Mouse (Mus musculus) liver, embryonic 13.5 days (tissue): ENCODE results near the gene Ss18l2. TPM values are rescaled to one million over a fixed set of nuclear protein-coding genes. Genes with fewer than 3 reads are reported as not detected.
A peak's percentile ranks its signal among the peaks of the same experiment; 100 is the strongest.

Source experiments
- ATAC-seq: fragments of 200-750 bp; cut with Nextera tagmentation; 2 replicates; pipeline ENCODE4 v1.8.0; 2017; ENCODE audit warnings: low read depth, mild to moderate bottlenecking, moderate number of reproducible peaks, moderate library complexity
- DNase-seq: peaks from one replicate; pipeline ENCODE4 v3.0.0; 2022
- H3K27ac ChIP-seq: fragments of 300-500 bp; sonication (generic); 2 replicates; pipeline ENCODE4 v1.5.1; 2015; ENCODE audit warnings: moderate library complexity, mild to moderate bottlenecking, inconsistent platforms
- H3K27me3 ChIP-seq: fragments of 300-500 bp; sonication (generic); 2 replicates; pipeline ENCODE4 v1.6.1; 2015; ENCODE audit warnings: mild to moderate bottlenecking, inconsistent platforms
- H3K36me3 ChIP-seq: fragments of 300-500 bp; sonication (generic); 2 replicates; pipeline ENCODE4 v1.6.1; 2015; ENCODE audit warnings: mild to moderate bottlenecking, inconsistent platforms
- H3K4me1 ChIP-seq: fragments of 300-500 bp; sonication (generic); replicated peaks from 2 replicates; pipeline ENCODE4 v1.6.1; 2015; ENCODE audit warnings: inconsistent platforms
- H3K4me2 ChIP-seq: fragments of 300-500 bp; sonication (generic); 2 replicates; pipeline ENCODE4 v1.6.1; 2015; ENCODE audit warnings: inconsistent platforms, mild to moderate bottlenecking, moderate library complexity
- H3K4me3 ChIP-seq: fragments of 300-500 bp; sonication (generic); replicated peaks from 2 replicates; pipeline ENCODE4 v1.5.1; 2015; ENCODE audit warnings: mild to moderate bottlenecking, inconsistent platforms
- H3K9ac ChIP-seq: fragments of 300-500 bp; sonication (generic); 2 replicates; pipeline ENCODE4 v1.6.1; 2015; ENCODE audit warnings: mild to moderate bottlenecking, inconsistent platforms
- H3K9me3 ChIP-seq: fragments of 300-500 bp; sonication (generic); replicated peaks from 2 replicates; pipeline ENCODE4 v1.6.1; 2016; ENCODE audit warnings: inconsistent platforms
- WGBS: fragments of 180-500 bp; shearing (Covaris S2); methylation state at CpG from one replicate; pipeline ENCODE4 v1.1.7; 2015; ENCODE audit not compliant: insufficient replicate concordance; 5-methylcytosine and 5-hydroxymethylcytosine counted together
- polyA plus RNA-seq: library from polyadenylated mRNA; unstranded; fragments of >200 nt; fragmentation: Nextera tagmentation; extraction: Ambion mirVana; gene quantifications from 2 replicates; pipeline ENCODE4 v1.2.1, GENCODE M21; 2015

The Ss18l2 gene
- polyA plus RNA-seq, 1 experiment from 2014 or later: 81.9 TPM

GRCm38 (mm10) chr9:121704261-121704645, 5.9 kb upstream of the Ss18l2 start:
- DNase-seq (no peak), ATAC-seq (no peak)
- Histone ChIP-seq H3K4me3 (peak overlapping the region; percentile 83), H3K36me3 (no peaks in the 10 kb centered on the region), H3K27ac (peak overlapping the region; percentile 96), H3K9ac (peak overlapping the region; percentile 79), H3K9me3 (no peaks in the 10 kb centered on the region), H3K4me2 (peak overlapping the region; percentile 84), H3K4me1 (peaks cover 52% of the 10 kb centered on the region), H3K27me3 (no peaks in the 10 kb centered on the region)
- WGBS: 43% methylated on average over 11 of the region's 11 CpGs

- DNase-seq (peak; percentile 85), ATAC-seq (peak; percentile 94)
- H3K4me1 ChIP-seq: peaks cover 58% of the 10 kb centered on the region
- no peaks in the 10 kb centered on the region for H3K9me3 ChIP-seq
- under 1% methylated on average over 63 of the region's 69 CpGs for WGBS
- peak within 1 kb of the TSS; percentile 79 for H3K9ac ChIP-seq
- H3K4me3 ChIP-seq: peak within 1 kb of the TSS; percentile 83
- H3K4me2 ChIP-seq: peak within 1 kb of the TSS; percentile 84
- H3K27me3 ChIP-seq: no peaks in the 10 kb centered on the region
- H3K36me3 ChIP-seq: no peaks in the 10 kb centered on the region
- H3K27ac ChIP-seq: peak within 1 kb of the TSS; percentile 96
These were observed 5.2 kb upstream of the Ss18l2 start, which contains the start of gene Sec22c for GRCm38 (mm10) chr9:121704646-121705625. Sec22c (minus strand) TSS chr9:121705490.

GRCm38 (mm10) chr9:121706029-121706675, 4.0 kb upstream of the Ss18l2 start:
- no peaks in the 10 kb centered on the region for H3K36me3 ChIP-seq
- WGBS: 61% methylated on average over 6 of the region's 6 CpGs
- peak overlapping the region; percentile 79 for H3K9ac ChIP-seq
- peak overlapping the region; percentile 83 for H3K4me3 ChIP-seq
- DNase-seq: no peak
- no peak for ATAC-seq
- no peaks in the 10 kb centered on the region for H3K27me3 ChIP-seq
- no peaks in the 10 kb centered on the region for H3K9me3 ChIP-seq
- H3K4me2 ChIP-seq: peak overlapping the region; percentile 84
- peaks cover 63% of the 10 kb centered on the region for H3K4me1 ChIP-seq
- H3K27ac ChIP-seq: peak overlapping the region; percentile 96

DNA sequence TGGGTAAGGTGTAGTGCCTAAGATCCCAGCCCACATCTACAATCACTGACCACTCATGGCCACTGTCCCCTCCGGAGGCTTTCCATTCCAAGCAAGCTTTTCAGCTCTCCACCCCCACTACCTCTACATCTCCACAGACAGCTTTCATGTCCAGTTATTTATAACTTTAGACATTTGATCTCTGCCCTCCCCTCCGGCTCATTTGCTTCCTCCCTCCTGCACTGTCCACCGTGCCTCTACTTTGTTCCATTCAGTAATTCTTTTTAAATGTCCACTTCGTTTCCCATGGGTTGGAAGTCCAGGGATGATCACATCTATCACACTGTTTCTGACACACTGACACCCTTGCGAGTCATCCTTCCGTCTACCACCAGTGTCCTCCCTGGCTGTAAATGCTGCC, 2.3 kb upstream of the Ss18l2 start:
- DNase-seq: no peak
- Histone ChIP-seq H3K27ac (no peak overlapping the region), H3K4me1 (peaks cover 75% of the 10 kb centered on the region), H3K9ac (0 out of 2 replicates have a peak overlapping the region, but pooled peaks have one; percentile 13), H3K9me3 (no peaks in the 10 kb centered on the region), H3K27me3 (no peaks in the 10 kb centered on the region), H3K36me3 (peaks cover 8% of the 10 kb centered on the region), H3K4me3 (no peak overlapping the region), H3K4me2 (no peak overlapping the region)
- WGBS: 56% methylated on average over 6 of the region's 6 CpGs
- ATAC-seq: no peak

DNA sequence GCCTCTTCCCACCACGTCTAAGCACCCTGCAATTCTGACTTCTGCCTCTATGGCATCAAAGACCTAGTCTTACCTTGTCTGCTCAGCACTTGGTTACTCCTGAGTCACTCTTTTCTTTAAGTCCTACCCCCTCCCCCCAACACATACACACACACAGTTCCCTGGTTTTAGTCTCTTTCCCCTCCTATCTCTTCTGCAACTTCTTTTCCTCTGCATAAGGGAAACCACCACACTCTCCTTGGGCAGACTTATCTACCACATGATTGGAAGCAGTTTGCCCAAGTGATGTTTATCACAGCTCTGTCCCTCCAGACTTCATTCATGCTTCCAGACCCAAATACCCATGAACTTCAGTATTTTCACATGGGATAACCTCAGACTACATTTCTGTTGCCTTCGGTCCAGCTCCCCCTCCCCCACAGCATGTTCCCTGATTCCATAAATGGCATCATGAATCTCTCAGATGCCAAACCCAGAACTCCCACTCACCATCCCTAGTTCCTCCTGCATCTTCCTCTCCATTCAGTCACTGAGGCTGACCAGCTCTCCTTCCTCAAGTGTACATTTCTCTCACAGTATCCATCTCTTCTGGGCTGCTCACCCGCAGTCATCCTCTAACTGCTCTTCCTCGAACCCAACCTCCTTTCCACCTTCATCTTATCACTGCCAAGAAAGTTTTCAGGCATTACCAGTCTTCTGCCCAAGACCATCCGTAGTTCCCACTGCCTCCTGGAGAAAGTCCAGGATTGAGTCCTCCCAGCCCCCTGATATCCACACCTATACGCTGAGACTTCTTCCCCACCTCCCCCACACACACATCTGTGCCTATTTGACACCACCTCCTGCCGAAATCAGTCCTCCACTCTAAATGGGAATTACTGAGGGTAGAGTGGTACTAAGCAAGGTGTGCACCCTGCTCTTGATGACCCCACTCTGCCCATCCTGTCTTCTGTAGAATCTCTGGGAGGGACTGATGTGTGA, 1.3 kb upstream of the Ss18l2 start:
- H3K4me1 ChIP-seq: peaks cover 69% of the 10 kb centered on the region

DNA sequence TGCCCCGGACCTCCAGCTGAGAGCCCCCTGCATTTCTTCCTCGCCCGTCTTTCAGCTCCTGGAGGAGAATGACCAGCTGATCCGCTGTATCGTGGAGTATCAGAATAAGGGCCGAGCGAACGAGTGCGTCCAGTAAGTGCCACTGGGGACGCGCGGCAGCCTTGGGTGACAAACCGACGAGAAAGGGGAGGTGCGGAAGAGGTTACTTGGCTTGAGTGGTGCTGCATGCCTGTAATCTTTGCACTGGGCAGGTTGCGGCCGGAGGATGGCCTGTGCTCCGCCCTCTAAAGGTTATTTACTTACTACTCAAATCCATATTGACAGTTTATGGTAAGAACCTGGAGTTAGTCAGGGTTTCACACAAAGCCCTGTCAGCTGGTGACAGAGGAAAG, 451 bp downstream of the Ss18l2 start:
- Histone ChIP-seq H3K27me3 (no peaks in the 10 kb centered on the region), H3K4me1 (peaks cover 56% of the 10 kb centered on the region), H3K27ac (peak overlapping the region; percentile 92), H3K4me3 (peak overlapping the region; percentile 82), H3K4me2 (peak overlapping the region; percentile 88), H3K9me3 (no peaks in the 10 kb centered on the region), H3K36me3 (peaks cover 19% of the 10 kb centered on the region), H3K9ac (peak overlapping the region; percentile 89)
- under 1% methylated on average over 18 of the region's 18 CpGs for WGBS
- DNase-seq (peak; percentile 57), ATAC-seq (peak; percentile 62)

More for the DNA sequence above, 1.3 kb upstream of the Ss18l2 start:
- Histone ChIP-seq H3K27me3 (no peaks in the 10 kb centered on the region), H3K9ac (0 out of 2 replicates have a peak overlapping the region, but pooled peaks have one; percentile 51), H3K27ac (peak overlapping the region; percentile 9; the same call in 1 of the 2 replicates), H3K9me3 (no peaks in the 10 kb centered on the region), H3K36me3 (peaks cover 18% of the 10 kb centered on the region), H3K4me3 (no peak overlapping the region), H3K4me2 (no peak overlapping the region)
- ATAC-seq (no peak), DNase-seq (no peak)
- WGBS: 46% methylated on average over 7 of the region's 7 CpGs

GRCm38 (mm10) chr9:121717048-121717447, 6.9 kb downstream of the Ss18l2 start:
- Histone ChIP-seq H3K4me1 (peaks cover 37% of the 10 kb centered on the region), H3K27ac (no peak overlapping the region), H3K9ac (no peak overlapping the region), H3K27me3 (no peaks in the 10 kb centered on the region), H3K4me2 (no peak overlapping the region), H3K36me3 (peaks cover 21% of the 10 kb centered on the region), H3K9me3 (0 out of 2 replicates have a peak, but pooled peaks cover 2% of the 10 kb centered on the region), H3K4me3 (no peak overlapping the region)
- ATAC-seq: no peak
- WGBS: 75% methylated on average over 2 of the region's 2 CpGs
- DNase-seq: no peak

DNA sequence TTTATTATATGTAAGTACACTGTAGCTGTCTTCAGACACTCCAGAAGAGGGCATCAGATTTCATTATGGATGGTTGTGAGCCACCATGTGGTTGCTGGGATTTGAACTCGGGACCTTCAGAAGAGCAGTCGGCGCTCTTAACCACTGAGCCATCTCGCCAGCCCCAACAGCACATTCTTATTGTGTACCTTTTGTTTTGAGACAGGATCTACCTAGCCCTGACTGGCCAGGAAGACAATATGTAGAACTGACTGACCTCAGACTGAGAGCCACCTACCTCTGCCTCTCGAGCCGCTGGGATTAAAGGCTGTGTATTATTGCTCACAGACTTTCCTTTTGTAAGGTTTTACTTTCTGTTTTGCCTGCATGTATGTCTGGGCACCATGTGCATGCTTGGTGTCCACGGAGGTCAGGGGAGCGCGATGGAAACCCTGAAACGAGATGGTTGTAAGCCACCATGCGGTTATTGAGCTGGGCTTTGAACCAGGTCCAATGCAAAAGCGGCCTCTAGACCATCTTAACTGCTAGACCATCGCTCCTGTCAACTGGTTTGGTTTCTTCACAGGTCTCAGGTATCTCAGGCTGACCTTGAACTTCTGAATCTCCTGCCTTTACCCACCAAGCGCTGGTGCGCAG, 8.1 kb downstream of the Ss18l2 start:
- peak overlapping the region; percentile 96 for H3K27ac ChIP-seq
- H3K36me3 ChIP-seq: peaks cover 9% of the 10 kb centered on the region
- peak overlapping the region; percentile 95 for H3K4me2 ChIP-seq
- peak overlapping the region; percentile 80 for H3K4me3 ChIP-seq
- H3K9me3 ChIP-seq: 0 out of 2 replicates have a peak, but pooled peaks cover 2% of the 10 kb centered on the region
- peaks cover 34% of the 10 kb centered on the region for H3K4me1 ChIP-seq
- no peaks in the 10 kb centered on the region for H3K27me3 ChIP-seq
- 57% methylated on average over 15 of the region's 15 CpGs for WGBS
- ATAC-seq (no peak), DNase-seq (no peak)
- peak overlapping the region; percentile 94 for H3K9ac ChIP-seq

- under 1% methylated on average over 61 of the region's 61 CpGs for WGBS
- H3K9me3 ChIP-seq: 0 out of 2 replicates have a peak, but pooled peaks cover 2% of the 10 kb centered on the region
- no peaks in the 10 kb centered on the region for H3K27me3 ChIP-seq
- peak within 1 kb of the TSS; percentile 95 for H3K4me2 ChIP-seq
- ATAC-seq (peak; percentile 98), DNase-seq (peak; percentile 98)
- peak within 1 kb of the TSS; percentile 80 for H3K4me3 ChIP-seq
- H3K9ac ChIP-seq: peak within 1 kb of the TSS; percentile 94
- H3K4me1 ChIP-seq: peaks cover 34% of the 10 kb centered on the region
- H3K36me3 ChIP-seq: 0 out of 2 replicates have a peak, but pooled peaks cover 3% of the 10 kb centered on the region
- H3K27ac ChIP-seq: peak within 1 kb of the TSS; percentile 96
These were observed 8.7 kb downstream of the Ss18l2 start, which contains the start of gene Nktr for GRCm38 (mm10) chr9:121718792-121719318. Nktr (plus strand) TSS chr9:121719169.
